Mouse (Mus musculus) heart, postnatal 10 days (tissue): ENCODE results near the gene Ahr. TPM values are rescaled to one million over a fixed set of nuclear protein-coding genes. Genes with fewer than 3 reads are reported as not detected.
A peak's percentile ranks its signal among the peaks of the same experiment; 100 is the strongest.

Source experiments
- DNase-seq, 2 experiments: peaks; one replicate each; pipeline ENCODE4 v3.0.0; 2021
- intact Hi-C: fragments of 180-260 bp; cut with DNase I; formaldehyde crosslinking; loops from one replicate; pipeline ENCODE4 v1.15.1; 2025
- total RNA-seq, 2 experiments: library from RNA; stranded (reverse); gene quantifications; 2 replicates each; pipeline ENCODE4 v1.2.3; 2021

Gene Ahr
- total RNA-seq, 2 experiments from 2014 or later, result 6.0 to 7.1 TPM

DNA sequence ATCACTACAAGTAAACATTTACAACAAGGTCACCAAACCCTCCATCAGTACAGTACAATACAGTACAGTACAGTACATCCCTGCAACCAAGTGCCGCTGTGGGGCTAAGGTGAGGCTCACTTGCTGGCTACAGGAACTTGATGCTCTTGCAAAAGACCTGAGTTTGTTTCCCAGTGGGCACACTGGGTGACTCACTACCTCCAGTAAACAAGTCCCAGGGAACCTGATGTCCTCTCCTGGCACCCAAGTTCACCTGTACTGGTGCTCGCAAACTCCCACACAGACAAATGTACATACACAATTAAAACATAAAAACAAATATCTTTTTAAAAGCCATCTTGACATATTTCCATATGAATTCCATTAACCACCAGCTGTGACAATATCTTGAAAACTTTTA, 28.5 kb downstream of the Ahr start:
- intact Hi-C loops, result no loop called here
- no peak for DNase-seq

DNA sequence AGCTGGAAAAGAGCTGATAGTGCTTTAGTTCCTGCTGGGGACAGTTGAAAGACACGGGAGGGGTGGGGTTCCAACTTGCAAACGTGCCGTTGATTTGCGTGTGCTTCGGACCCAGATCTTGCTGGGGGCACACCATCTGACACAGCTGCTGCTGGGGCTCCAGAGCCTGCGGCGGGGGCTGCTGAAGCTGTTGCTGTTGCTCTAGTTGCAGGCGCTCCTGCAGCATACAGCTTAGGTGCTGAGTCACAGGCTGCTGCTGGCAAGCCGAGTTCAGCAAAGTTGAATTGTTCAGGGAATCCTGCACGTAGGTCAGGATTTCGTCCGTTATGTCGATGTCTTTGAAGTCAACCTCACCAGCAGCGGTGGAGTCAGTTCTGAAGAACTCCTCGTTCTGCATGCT, 30.8 kb downstream of the Ahr start:
- DNase-seq, result no peak
- intact Hi-C loops, result no loop called here

DNA sequence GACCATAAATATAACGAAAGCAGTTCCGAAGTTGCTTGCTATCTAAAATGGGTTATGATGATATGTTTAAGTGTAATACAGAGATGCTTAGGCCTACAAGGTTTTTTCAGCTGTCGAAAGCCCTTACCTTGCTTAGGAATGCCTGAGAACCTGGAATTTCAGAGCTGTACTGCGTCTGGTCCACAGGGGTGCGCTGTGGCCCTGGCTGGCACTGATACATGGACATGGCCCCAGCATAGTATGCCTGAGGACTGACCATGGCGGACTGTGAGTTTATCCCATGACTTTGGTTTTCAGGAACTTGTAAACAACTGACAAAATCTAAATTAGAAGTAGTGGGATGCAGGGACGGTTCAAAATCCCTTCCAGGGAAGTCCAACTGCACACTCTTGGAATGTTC, 31.3 kb downstream of the Ahr start:
- intact Hi-C loops, result no loop called here
- no peak for DNase-seq

DNA sequence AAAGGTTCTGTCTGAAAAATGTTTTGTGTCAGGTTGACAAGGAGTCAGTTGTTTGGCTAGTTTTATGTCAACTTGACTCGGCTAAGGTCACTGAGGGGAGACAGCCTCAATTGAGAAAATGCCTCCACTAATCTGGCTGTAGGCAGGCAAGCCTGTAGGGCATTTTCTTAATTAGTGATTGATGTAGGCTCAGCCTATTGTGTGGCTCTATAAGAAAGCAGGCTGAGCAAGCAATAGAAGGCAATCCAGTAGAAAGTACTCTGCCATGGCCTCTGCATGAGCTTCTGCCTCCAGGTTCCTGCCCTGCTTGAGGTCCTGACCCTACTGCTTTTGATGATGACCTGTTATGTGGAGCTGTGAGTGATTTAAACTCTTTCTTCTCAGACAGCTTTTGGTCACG, 33.4 kb downstream of the Ahr start:
- no peak for DNase-seq

DNA sequence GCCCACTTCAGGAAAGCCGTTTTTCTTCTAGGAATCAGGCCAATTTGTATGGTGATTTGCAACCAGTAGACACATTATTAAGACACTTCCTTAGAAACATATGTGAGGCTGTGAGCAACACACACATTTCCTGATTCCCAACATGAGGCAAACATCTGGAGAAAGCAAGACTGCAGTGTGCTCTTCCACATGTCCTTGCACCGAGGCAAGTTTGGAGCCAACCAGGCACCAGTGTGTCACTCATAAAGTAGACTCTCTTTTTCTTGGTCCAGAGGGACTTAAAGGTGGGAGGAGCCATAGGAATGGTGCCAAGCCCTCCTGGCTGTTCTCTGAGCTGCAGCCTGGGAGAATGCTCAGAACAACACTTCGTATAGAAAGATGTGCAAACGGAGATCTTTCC, 39.6 kb downstream of the Ahr start:
- intact Hi-C loops, result no loop called here
- peak; percentile 42 to 48 for DNase-seq

More for the DNA sequence above, 33.4 kb downstream of the Ahr start:
- intact Hi-C loops, result no loop called here

DNA sequence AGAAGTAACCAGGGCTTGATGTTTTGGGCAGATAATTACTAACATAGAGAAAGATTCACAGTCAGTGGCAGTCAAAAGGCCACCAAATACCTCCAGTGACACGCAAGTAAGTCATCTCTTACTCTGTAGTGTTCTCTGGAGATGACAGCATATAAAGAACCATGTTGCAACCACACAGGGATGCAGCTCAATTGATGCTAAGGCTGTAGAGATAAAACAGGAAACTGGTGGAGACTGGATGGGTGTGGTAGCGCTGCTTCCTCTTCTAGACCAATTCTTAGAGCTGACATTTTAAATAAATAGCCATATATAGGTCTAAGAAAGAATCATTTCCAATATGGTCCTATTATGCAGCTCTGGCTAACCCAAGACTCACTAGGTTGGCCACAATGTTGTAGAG, 54.1 kb downstream of the Ahr start:
- intact Hi-C loops, result no loop called here
- DNase-seq, result no peak

DNA sequence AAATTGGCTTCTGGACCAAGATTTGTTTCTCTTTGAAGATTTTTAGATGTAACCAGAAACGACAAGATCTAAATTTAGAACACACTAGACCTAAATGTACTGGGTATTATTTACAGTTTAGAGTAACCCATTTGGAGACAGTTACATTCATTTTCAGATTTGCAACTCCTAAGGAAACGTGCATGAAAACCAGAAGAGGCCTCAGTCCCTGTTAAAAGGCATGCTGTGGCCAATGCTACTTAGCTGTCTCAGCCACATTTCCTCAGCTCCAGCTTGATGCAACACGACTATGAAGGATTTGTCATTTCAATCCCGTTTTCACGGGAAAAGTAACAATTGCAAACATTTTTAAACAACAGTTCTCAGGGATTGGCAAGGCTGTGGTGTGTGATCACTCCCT, 55.9 kb downstream of the Ahr start:
- DNase-seq, result no peak

DNA sequence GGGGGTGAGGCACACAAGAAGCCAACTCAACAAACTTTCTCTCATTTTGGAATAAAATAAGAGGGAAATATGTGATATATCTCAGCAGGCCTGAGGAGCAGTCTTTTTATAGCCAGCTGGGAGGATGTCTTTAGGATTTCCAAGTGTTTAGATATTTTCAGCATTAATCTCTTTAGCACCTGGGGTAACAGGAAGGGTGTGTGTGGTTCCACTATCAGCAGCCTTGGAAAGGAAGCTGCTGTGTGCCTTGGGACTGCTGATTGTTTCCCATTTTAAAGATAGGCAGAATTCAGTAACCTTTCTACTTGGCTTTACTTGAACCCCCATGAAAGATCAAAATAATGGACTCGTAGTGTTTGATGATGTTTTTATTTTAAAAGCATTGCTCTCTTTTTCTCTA, 71.4 kb downstream of the Ahr start:
- DNase-seq, result peak; percentile 27 to 35
- intact Hi-C loops, result loop anchor here (5.0 kb wide), 1 partner anchor 59 kb away; no protein-coding TSS in a partner anchor

More for the DNA sequence above, 55.9 kb downstream of the Ahr start:
- intact Hi-C loops, result no loop called here

DNA sequence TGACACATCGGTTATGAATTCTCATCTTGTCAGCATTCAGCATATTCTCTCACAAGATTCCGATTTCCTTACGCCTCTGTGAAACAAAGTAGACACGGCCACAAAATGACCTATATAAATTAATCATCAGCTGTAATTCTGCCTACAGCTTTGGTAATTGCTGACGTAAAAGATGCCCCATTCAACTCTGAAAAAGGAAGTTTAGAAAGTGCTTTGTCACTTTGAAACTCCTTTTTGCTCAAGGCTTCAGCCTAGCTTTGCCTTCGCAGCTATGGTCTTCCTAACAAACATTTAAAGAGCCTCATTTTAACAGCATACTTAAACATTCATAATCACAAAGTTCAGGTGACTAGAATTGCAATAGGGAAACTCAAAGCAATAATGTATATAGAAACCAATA, 72.2 kb downstream of the Ahr start:
- intact Hi-C loops, result loop anchor here (5.0 kb wide), 1 partner anchor 60 kb away; no protein-coding TSS in a partner anchor
- DNase-seq, result no peak

DNA sequence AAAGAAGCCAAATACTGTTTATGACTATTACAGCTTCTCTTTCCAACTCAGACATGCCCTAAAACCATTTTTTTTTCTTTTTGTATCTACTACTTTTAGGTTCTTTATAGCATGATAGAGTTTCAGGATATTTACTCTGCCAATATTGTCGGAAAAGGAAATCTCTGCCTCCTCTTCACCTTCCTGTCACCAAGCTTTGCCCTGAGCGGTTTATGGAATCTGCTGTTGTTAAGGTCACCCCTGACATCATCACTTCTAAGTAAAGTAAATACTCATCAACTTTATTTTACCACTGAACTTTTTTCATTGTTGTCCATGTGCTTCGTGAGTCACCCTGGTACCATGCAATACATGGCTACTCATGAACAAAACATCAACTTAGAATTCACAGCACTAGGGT, 75.2 kb downstream of the Ahr start:
- no peak for DNase-seq
- intact Hi-C loops, result loop anchor here (5.0 kb wide), 1 partner anchor 63 kb away; no protein-coding TSS in a partner anchor
